Mouse (Mus musculus) bone marrow macrophage, adult 2 months (primary cell): ENCODE data around the gene Pde1b.

ENCODE experiments used
- CTCF ChIP-seq: IDR thresholded peaks from 2 replicates; pipeline ENCODE4 v1.5.1; 2012; ENCODE audit warnings: low read depth, mild to moderate bottlenecking, low read length, moderate library complexity
- POLR2A ChIP-seq: IDR thresholded peaks from 2 replicates; pipeline ENCODE4 v1.6.1; 2012; ENCODE audit warnings: mild to moderate bottlenecking, low read depth, low read length, borderline replicate concordance

DNA sequence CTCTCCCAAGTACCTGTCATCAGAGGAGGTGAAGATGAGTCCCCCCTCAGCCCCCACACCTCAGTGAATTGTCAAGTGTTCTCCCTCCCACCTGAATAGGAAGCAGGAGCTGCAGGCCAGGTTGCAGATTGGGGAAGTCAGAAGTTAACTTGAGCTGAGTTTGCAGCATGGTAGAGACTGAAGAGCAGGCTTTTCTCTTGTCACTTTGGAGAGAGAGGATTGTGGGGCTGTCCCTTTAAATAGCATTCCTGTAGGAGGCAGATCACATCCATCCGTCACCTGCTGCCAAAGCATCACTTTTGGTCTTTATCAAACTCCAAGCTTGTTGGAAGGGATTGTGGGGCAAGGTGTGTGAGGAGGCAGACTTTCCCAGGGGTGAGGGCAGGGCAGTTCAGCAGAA, 2.1 kb upstream of the Pde1b start:
- TF ChIP-seq CTCF = no peak
- no peak for TF ChIP-seq POLR2A
